In the genomic region with DNA sequence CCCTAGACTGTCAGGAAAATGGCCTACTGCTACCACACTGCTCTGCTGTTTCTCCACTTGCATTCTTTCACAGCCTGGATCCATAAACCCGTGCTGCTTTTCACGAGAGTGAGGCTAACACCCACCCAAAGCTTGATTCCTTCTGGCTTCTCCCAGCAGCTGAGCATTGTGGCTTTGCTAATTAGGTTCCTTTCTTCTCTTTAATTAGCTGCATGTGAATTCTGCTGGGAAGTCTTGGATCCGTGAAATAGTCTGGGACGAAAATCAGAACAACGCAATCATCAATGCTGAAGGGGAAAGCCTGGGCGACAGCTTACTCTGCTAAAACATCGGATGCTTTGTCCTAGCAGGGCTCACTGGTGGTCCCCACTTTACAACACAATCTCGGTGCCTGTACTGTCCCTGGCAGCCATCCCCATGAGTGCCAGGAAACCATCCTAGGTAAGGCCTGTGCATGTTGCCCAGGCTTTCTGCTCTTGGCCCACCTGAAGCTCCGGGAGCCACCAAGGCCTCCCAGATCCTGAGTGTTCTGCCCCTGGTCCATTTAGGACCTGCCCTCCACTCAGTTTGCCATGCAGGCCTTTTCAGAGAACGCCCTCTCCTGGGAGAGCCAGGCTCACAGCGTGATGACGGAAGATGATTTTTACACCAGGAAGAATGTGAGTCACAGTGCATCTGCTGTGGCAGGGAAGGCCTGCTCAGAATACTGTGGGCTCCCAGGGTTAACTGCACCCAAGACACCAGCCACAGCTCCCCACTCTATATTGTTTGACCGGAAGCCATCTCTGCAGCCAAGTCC, we compare ENCODE assay signal across 13 mouse cellular contexts. TPM values are rescaled to one million over a fixed set of nuclear protein-coding genes. Genes with fewer than 3 reads are reported as not detected.
DNase-seq lines count a peak whose midpoint lies in the region; ATAC-seq and TF ChIP-seq lines count a peak whose summit lies in the region.
"Had no signal": no experiment of that assay in that cellular context is flagged by ENCODE, and none has a peak within 500 bp of the region (broad histone marks: within the 10 kb centered on the region; RNA-seq: fewer than 3 reads in every experiment).

No protein-coding gene starts in this region.

- 51% methylated on average over 13 of the region's 13 CpGs for WGBS in hindbrain, embryonic 12.5 days
- WGBS in limb, embryonic 13.5 days, result 54% methylated on average over 13 of the region's 13 CpGs

- peak; percentile 53 for ATAC-seq in hindbrain, embryonic 12.5 days (ENCODE audit: low FRiP score)
- ATAC-seq in limb, embryonic 13.5 days (ENCODE audit: low FRiP score, low read depth), result no peak
- ATAC-seq: liver, embryonic 12.5 days had no signal

- H3K4me2 ChIP-seq in hindbrain, embryonic 12.5 days (replicated peaks), result no peak overlapping the region
- no peak overlapping the region for H3K4me2 ChIP-seq in limb, embryonic 13.5 days (replicated peaks)
- H3K4me2 ChIP-seq: heart, embryonic 13.5 days; liver, embryonic 12.5 days had no signal

- H3K4me1 ChIP-seq in hindbrain, embryonic 12.5 days, result peaks cover 34% of the 10 kb centered on the region
- H3K4me1 ChIP-seq in limb, embryonic 13.5 days, result peaks cover 23% of the 10 kb centered on the region
- H3K4me1 ChIP-seq: liver, embryonic 12.5 days had no signal

- no peaks in the 10 kb centered on the region for H3K27me3 ChIP-seq in hindbrain, embryonic 12.5 days
- no peaks in the 10 kb centered on the region for H3K27me3 ChIP-seq in limb, embryonic 13.5 days
- H3K27me3 ChIP-seq: heart, embryonic 13.5 days had no signal

- no peaks in the 10 kb centered on the region for H3K9me3 ChIP-seq in hindbrain, embryonic 12.5 days (replicated peaks)
- H3K9me3 ChIP-seq in limb, embryonic 13.5 days, result no peaks in the 10 kb centered on the region
- H3K9me3 ChIP-seq: heart, embryonic 13.5 days; liver, embryonic 12.5 days had no signal

- intact Hi-C loops in left cerebral cortex, adult 2 months (cut with DNase I), result loop anchor here (2.0 kb wide), 1 partner anchor 13 kb away; a partner anchor contains a TSS

- no peaks in the 10 kb centered on the region for H3K36me3 ChIP-seq in hindbrain, embryonic 12.5 days
- no peaks in the 10 kb centered on the region for H3K36me3 ChIP-seq in limb, embryonic 13.5 days
- H3K36me3 ChIP-seq: heart, embryonic 13.5 days; liver, embryonic 12.5 days had no signal

- peak in 1 of 2 experiments; percentile 60 for DNase-seq in left cerebral cortex, adult 2 months (ENCODE audit: extremely low spot score in 1 of 2, low spot score in 2 of 2)
- DNase-seq in left cerebral cortex, adult 11 months (ENCODE audit: low spot score), result no peak
- DNase-seq in right cerebral cortex, postnatal 4 days, result peak; percentile 51
- no peak for DNase-seq in lung, postnatal 36 days
- no peak for DNase-seq in testis, postnatal 10 days (ENCODE audit: low spot score)
- DNase-seq in cerebellum, adult 9-10 months, result no peak
- DNase-seq: cerebellum, adult 18-20 months; kidney, adult 9 months had no signal

- TF ChIP-seq CTCF in left cerebral cortex, adult 2 months (IDR thresholded peaks at IDR 0.05), result peak; percentile 29

- H3K4me3 ChIP-seq in left cerebral cortex, adult 2 months, result no peak overlapping the region
- no peak overlapping the region for H3K4me3 ChIP-seq in hindbrain, embryonic 12.5 days
- H3K4me3 ChIP-seq in limb, embryonic 13.5 days, result no peak overlapping the region
- H3K4me3 ChIP-seq: heart, embryonic 13.5 days; liver, embryonic 12.5 days had no signal

- H3K9ac ChIP-seq in hindbrain, embryonic 12.5 days, result no peak overlapping the region
- H3K9ac ChIP-seq in limb, embryonic 13.5 days, result 0 out of 2 replicates have a peak overlapping the region, but pooled peaks have one; percentile 20
- H3K9ac ChIP-seq: heart, embryonic 13.5 days; liver, embryonic 12.5 days had no signal

- H3K27ac ChIP-seq in left cerebral cortex, adult 2 months, result peak overlapping the region; percentile 85
- H3K27ac ChIP-seq in hindbrain, embryonic 12.5 days, result peak overlapping the region; percentile 86
- no peak overlapping the region; the same call in 1 of the 2 replicates for H3K27ac ChIP-seq in limb, embryonic 13.5 days
- H3K27ac ChIP-seq: heart, embryonic 13.5 days; liver, embryonic 12.5 days had no signal

RNA-seq across cellular contexts. Expression of a gene that starts 12.3 kb away (rescaled TPM):
- 100 to 1,000 TPM; 159 to 177 TPM for total RNA-seq in left cerebral cortex, adult 2 months (2021)
- 196 and 207 TPM in 2 replicates for polyA plus RNA-seq in hindbrain, embryonic 12.5 days (2016; fragmentation: Nextera tagmentation; extraction: Ambion mirVana)
- 2.4 and 3.7 TPM in 2 replicates for polyA plus RNA-seq in limb, embryonic 13.5 days (2015; fragmentation: Nextera tagmentation; extraction: Ambion mirVana)
- polyA plus RNA-seq: spleen, adult 2 months had no signal

RNA-seq across cellular contexts. Expression of a gene that starts 14.3 kb away (rescaled TPM):
- total RNA-seq in left cerebral cortex, adult 2 months (2021), result 1 to 10 TPM; 4.4 to 5.8 TPM
- polyA plus RNA-seq in hindbrain, embryonic 12.5 days (2016; fragmentation: Nextera tagmentation; extraction: Ambion mirVana), result 18.7 and 19.3 TPM in 2 replicates
- 1.8 and 2.0 TPM in 2 replicates for polyA plus RNA-seq in limb, embryonic 13.5 days (2015; fragmentation: Nextera tagmentation; extraction: Ambion mirVana)
- polyA plus RNA-seq: liver, embryonic 12.5 days had no signal

RNA-seq across cellular contexts. Expression of a gene that starts 22.1 kb away (rescaled TPM):
- total RNA-seq in left cerebral cortex, adult 2 months (2021), result not detected
- 0.77 and 1.0 TPM in 2 replicates for polyA plus RNA-seq in hindbrain, embryonic 12.5 days (2016; fragmentation: Nextera tagmentation; extraction: Ambion mirVana)
- 0.73 and 0.94 TPM in 2 replicates for polyA plus RNA-seq in limb, embryonic 13.5 days (2015; fragmentation: Nextera tagmentation; extraction: Ambion mirVana)
- polyA plus RNA-seq: spleen, adult 2 months had no signal

RNA-seq across cellular contexts. Expression of a gene that starts 22.7 kb away (rescaled TPM):
- total RNA-seq in left cerebral cortex, adult 2 months (2021), result 10 to 100 TPM; 38.6 to 41.6 TPM
- polyA plus RNA-seq in hindbrain, embryonic 12.5 days (2016; fragmentation: Nextera tagmentation; extraction: Ambion mirVana), result 58.0 and 67.5 TPM in 2 replicates
- polyA plus RNA-seq in limb, embryonic 13.5 days (2015; fragmentation: Nextera tagmentation; extraction: Ambion mirVana), result 66.8 and 67.0 TPM in 2 replicates

RNA-seq across cellular contexts. Expression of a gene that starts 52.8 kb away (rescaled TPM):
- total RNA-seq in left cerebral cortex, adult 2 months (2021), result 10 to 100 TPM; 38.8 to 38.9 TPM
- 48.7 and 52.1 TPM in 2 replicates for polyA plus RNA-seq in hindbrain, embryonic 12.5 days (2016; fragmentation: Nextera tagmentation; extraction: Ambion mirVana)
- 8.4 and 8.9 TPM in 2 replicates for polyA plus RNA-seq in limb, embryonic 13.5 days (2015; fragmentation: Nextera tagmentation; extraction: Ambion mirVana)

Comparison
In these comparisons a context has a peak if more than half of its experiments do, and no peak if none do; other contexts are left out.
1. RNA of a gene that starts 12.3 kb away (polyA plus RNA-seq): 196 to 207 TPM in hindbrain, embryonic 12.5 days; 2.4 to 3.7 TPM in limb, embryonic 13.5 days; every median in the first group is over 10 times any median in the second.